Mouse (Mus musculus) heart, postnatal 0 days (tissue): ENCODE results near the gene Fbxo31. TPM values are rescaled to one million over a fixed set of nuclear protein-coding genes. Genes with fewer than 3 reads are reported as not detected.

Experiments
- ATAC-seq: fragments of 200-750 bp; cut with Nextera tagmentation; 2 replicates; pipeline ENCODE4 v1.8.0; 2017; ENCODE audit warnings: low read depth, moderate number of reproducible peaks, moderate library complexity; ENCODE audit not compliant: insufficient read depth
- DNase-seq: peaks from one replicate; pipeline ENCODE4 v3.0.0-alpha.2; 2016; ENCODE audit warnings: low spot score
- H3K27ac ChIP-seq: fragments of 300-500 bp; sonication (generic); 2 replicates; pipeline ENCODE4 v1.5.1; 2014; ENCODE audit warnings: low read depth, mild to moderate bottlenecking
- H3K27me3 ChIP-seq: fragments of 300-500 bp; sonication (generic); 2 replicates; pipeline ENCODE4 v1.6.1; 2014; ENCODE audit warnings: low read length, mixed read lengths; ENCODE audit not compliant: control insufficient read depth, insufficient read depth
- H3K36me3 ChIP-seq: fragments of 300-500 bp; sonication (generic); replicated peaks from 2 replicates; pipeline ENCODE4 v1.6.1; 2014; ENCODE audit warnings: low read length, mixed read lengths; ENCODE audit not compliant: control insufficient read depth, insufficient read depth
- H3K4me1 ChIP-seq: fragments of 300-500 bp; sonication (generic); 2 replicates; pipeline ENCODE4 v1.6.1; 2014; ENCODE audit warnings: antibody characterized with exemption; ENCODE audit not compliant: control insufficient read depth, insufficient read depth
- H3K4me2 ChIP-seq: fragments of 300-500 bp; sonication (generic); 2 replicates; pipeline ENCODE4 v1.6.1; 2014; ENCODE audit warnings: low read depth, mild to moderate bottlenecking, low read length, moderate library complexity
- H3K4me3 ChIP-seq: fragments of 300-500 bp; sonication (generic); 2 replicates; pipeline ENCODE4 v1.5.1; 2014; ENCODE audit warnings: low read depth, low read length
- H3K9ac ChIP-seq: fragments of 300-500 bp; sonication (generic); replicated peaks from 2 replicates; pipeline ENCODE4 v1.6.1; 2014; ENCODE audit warnings: low read depth, low read length, mixed read lengths
- H3K9me3 ChIP-seq: fragments of 300-500 bp; sonication (generic); replicated peaks from 2 replicates; pipeline ENCODE4 v1.6.1; 2016; ENCODE audit warnings: low read length; ENCODE audit not compliant: control insufficient read depth
- CTCF ChIP-seq: IDR thresholded peaks from 2 replicates; pipeline ENCODE4 v1.5.1; 2016; ENCODE audit warnings: antibody characterized with exemption, control low read depth, low read depth
- EP300 ChIP-seq: IDR thresholded peaks from 2 replicates; pipeline ENCODE4 v1.6.1; 2016; ENCODE audit warnings: antibody characterized with exemption, low read depth
- WGBS: fragments of 180-500 bp; shearing (Covaris S2); extraction: QIAGEN DNeasy Blood & Tissue Kit; methylation state at CpG from one replicate; pipeline ENCODE4 v1.1.7; 2014; 5-methylcytosine and 5-hydroxymethylcytosine counted together
- polyA plus RNA-seq: library from polyadenylated mRNA; unstranded; fragments of >200 nt; fragmentation: Nextera tagmentation; extraction: Ambion mirVana; gene quantifications from 2 replicates; pipeline ENCODE4 v1.2.1, GENCODE M21; 2015
- total RNA-seq: library from RNA; depleted of rRNA; stranded (reverse); fragments of >200 nt; gene quantifications from 2 replicates; pipeline ENCODE4 v1.2.3, GENCODE M21; 2014; ENCODE audit warnings: low replicate concordance

Fbxo31 gene
- total and polyA plus RNA-seq, 2 experiments from 2014 or later, result 12.7 to 28.9 TPM

DNA sequence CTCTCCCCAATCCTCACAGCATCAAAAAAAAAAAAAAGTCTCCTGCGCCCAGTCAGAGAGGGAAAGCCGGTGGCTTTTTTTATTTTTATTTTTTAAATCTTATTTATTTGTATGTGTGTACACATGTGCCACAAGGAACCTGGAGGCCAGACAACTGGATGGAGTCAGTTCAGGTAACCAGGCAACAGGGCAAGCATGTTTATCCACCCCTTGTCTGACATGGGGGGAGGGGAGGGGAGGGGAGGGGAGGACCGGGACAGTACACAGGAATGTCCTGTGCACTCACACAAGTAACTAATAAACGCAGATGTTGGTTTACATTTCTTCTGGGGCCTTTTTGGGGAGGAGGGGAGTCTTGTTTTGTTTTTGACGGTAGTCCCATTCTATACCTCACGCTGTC, 14.9 kb downstream of the Fbxo31 start:
- Histone ChIP-seq H3K4me1 (peaks cover 7% of the 10 kb centered on the region), H3K4me3 (no peak overlapping the region), H3K9me3 (no peaks in the 10 kb centered on the region), H3K27me3 (no peaks in the 10 kb centered on the region), H3K27ac (peak overlapping the region; percentile 89), H3K4me2 (no peak overlapping the region), H3K36me3 (peaks cover 21% of the 10 kb centered on the region), H3K9ac (0 out of 2 replicates have a peak overlapping the region, but pooled peaks have one; percentile 23)
- TF ChIP-seq EP300 (no peak), CTCF (no peak)
- DNase-seq (no peak), ATAC-seq (no peak)
- WGBS, result 77% methylated on average over 6 of the region's 6 CpGs

DNA sequence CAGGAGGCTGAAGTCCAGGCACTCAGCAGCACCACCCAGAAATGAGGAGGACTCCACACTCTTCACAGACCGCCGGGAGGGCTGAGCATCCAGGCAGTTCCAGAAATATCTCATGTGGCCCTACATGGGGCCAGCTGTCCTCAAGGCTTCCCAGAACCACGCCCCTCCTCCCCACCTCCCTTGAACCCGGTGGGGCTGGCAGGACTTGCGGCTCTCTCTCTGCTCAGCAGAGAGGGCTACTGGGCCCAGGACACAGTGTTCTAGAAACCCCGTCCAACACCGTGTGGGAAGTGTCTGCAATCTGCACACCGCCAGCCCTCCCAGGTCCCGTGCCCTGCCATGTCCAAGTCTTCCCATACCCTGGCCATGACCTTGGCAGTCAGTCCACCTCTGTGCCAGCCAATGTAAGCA, 15.7 kb downstream of the Fbxo31 start:
- H3K36me3 ChIP-seq, result peaks cover 26% of the 10 kb centered on the region
- H3K27me3 ChIP-seq, result no peaks in the 10 kb centered on the region
- H3K9me3 ChIP-seq, result no peaks in the 10 kb centered on the region
- H3K4me1 ChIP-seq, result peaks cover 7% of the 10 kb centered on the region
- H3K4me3 ChIP-seq, result no peak overlapping the region
- H3K4me2 ChIP-seq, result 0 out of 2 replicates have a peak overlapping the region, but pooled peaks have one; percentile 2
- no peak overlapping the region for H3K9ac ChIP-seq
- WGBS, result 25% methylated on average over 9 of the region's 9 CpGs
- H3K27ac ChIP-seq, result peak overlapping the region; percentile 89
- DNase-seq (peak; percentile 84), ATAC-seq (peak; percentile 94)
- TF ChIP-seq CTCF, result no peak
- TF ChIP-seq EP300, result peak; percentile 98

- Histone ChIP-seq H3K9me3 (no peaks in the 10 kb centered on the region), H3K4me3 (no peak overlapping the region), H3K4me1 (peaks cover 7% of the 10 kb centered on the region), H3K27ac (peak overlapping the region; percentile 89), H3K4me2 (no peak overlapping the region), H3K36me3 (peaks cover 26% of the 10 kb centered on the region), H3K27me3 (no peaks in the 10 kb centered on the region), H3K9ac (no peak overlapping the region)
- WGBS, result 75% methylated on average over 16 of the region's 16 CpGs
- ATAC-seq, result no peak
- DNase-seq, result no peak
- TF ChIP-seq EP300, result no peak
- no peak for TF ChIP-seq CTCF
These were observed 16.8 kb downstream of the Fbxo31 start for GRCm38 (mm10) chr8:121561636-121562345.

- ATAC-seq (no peak), DNase-seq (no peak)
- H3K4me3 ChIP-seq, result no peak overlapping the region
- H3K36me3 ChIP-seq, result peaks cover 31% of the 10 kb centered on the region
- H3K27me3 ChIP-seq, result no peaks in the 10 kb centered on the region
- no peak overlapping the region for H3K4me2 ChIP-seq
- no peak overlapping the region for H3K27ac ChIP-seq
- H3K9ac ChIP-seq, result no peak overlapping the region
- TF ChIP-seq EP300 (no peak), CTCF (no peak)
- no peaks in the 10 kb centered on the region for H3K9me3 ChIP-seq
- peaks cover 7% of the 10 kb centered on the region for H3K4me1 ChIP-seq
- WGBS, result 86% methylated on average over 7 of the region's 7 CpGs
These were observed 18.0 kb downstream of the Fbxo31 start for GRCm38 (mm10) chr8:121560432-121561100.

GRCm38 (mm10) chr8:121559801-121560200, 18.8 kb downstream of the Fbxo31 start:
- TF ChIP-seq EP300 (no peak), CTCF (no peak)
- Histone ChIP-seq H3K4me3 (no peak overlapping the region), H3K27ac (no peak overlapping the region), H3K4me2 (no peak overlapping the region), H3K4me1 (peaks cover 7% of the 10 kb centered on the region), H3K9ac (no peak overlapping the region), H3K27me3 (no peaks in the 10 kb centered on the region), H3K36me3 (peaks cover 38% of the 10 kb centered on the region), H3K9me3 (no peaks in the 10 kb centered on the region)
- no peak for ATAC-seq
- WGBS, result 89% methylated on average over 12 of the region's 12 CpGs
- DNase-seq, result no peak
